Comparison of ENCODE assay signal across 17 mouse cellular contexts in the genomic region with DNA sequence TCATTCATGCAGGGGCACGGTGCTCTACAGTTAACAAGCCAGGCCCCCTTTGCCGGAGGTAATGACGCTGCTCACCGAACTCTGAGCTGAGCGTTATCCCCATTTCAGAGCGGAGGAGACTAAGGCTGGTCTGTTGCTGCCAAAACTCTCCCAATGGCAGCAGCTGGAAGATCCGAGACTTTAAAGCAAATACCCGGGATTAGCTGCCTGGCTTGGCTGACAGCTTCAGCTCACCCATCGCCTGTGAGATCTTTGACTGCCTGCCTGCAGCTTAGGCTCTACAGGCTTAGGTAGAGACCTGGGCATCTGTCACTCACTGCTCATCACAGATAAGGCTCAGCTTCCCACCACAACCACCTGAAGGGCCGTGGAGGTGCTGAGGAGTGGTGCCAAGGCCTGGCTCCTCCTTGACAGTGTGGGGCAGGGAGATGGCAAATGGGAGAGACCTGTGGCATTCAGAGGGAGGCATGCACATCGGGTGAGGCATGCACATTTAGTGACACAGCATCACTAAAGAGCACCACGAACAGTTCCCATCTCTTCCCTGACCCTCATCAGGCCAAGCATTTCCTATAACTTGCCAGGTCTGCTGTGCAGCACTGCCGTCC. TPM values are rescaled to one million over a fixed set of nuclear protein-coding genes. Genes with fewer than 3 reads are reported as not detected.
DNase-seq lines count a peak whose midpoint lies in the region; ATAC-seq and TF ChIP-seq lines count a peak whose summit lies in the region.
"Had no signal": no experiment of that assay in that cellular context is flagged by ENCODE, and none has a peak within 500 bp of the region (broad histone marks: within the 10 kb centered on the region; RNA-seq: fewer than 3 reads in every experiment).

No protein-coding gene starts in this region.

- WGBS in hindbrain, embryonic 15.5 days: 41% methylated on average over 13 of the region's 13 CpGs
- WGBS in midbrain, postnatal 0 days: 29% methylated on average over 13 of the region's 13 CpGs

- no peak overlapping the region for H3K4me2 ChIP-seq in hindbrain, embryonic 15.5 days
- H3K4me2 ChIP-seq in midbrain, postnatal 0 days (ENCODE audit: low read depth, low read length, poor library complexity, severe bottlenecking): no peak overlapping the region
- H3K4me2 ChIP-seq: liver, embryonic 11.5 days; lung, embryonic 15.5 days had no signal

- no peak for TF ChIP-seq CTCF in midbrain, postnatal 0 days (IDR thresholded peaks at IDR 0.05)

- peak overlapping the region; percentile 36 for H3K27ac ChIP-seq in hindbrain, embryonic 15.5 days (replicated peaks)
- H3K27ac ChIP-seq in midbrain, postnatal 0 days (ENCODE audit: low read depth, low read length): peak overlapping the region; percentile 32; the same call in 1 of the 2 replicates
- H3K27ac ChIP-seq: lung, embryonic 15.5 days had no signal

- H3K4me3 ChIP-seq in hindbrain, embryonic 15.5 days: no peak overlapping the region
- no peak overlapping the region for H3K4me3 ChIP-seq in midbrain, postnatal 0 days (ENCODE audit: low read depth, low read length)
- H3K4me3 ChIP-seq: lung, embryonic 15.5 days; megakaryocyte, embryonic 14.5 days had no signal

- H3K9ac ChIP-seq in hindbrain, embryonic 15.5 days: no peak overlapping the region
- peak overlapping the region; percentile 19; the same call in 1 of the 2 replicates for H3K9ac ChIP-seq in midbrain, postnatal 0 days (replicated peaks; ENCODE audit: low read length, poor library complexity, severe bottlenecking)
- H3K9ac ChIP-seq: lung, embryonic 15.5 days had no signal

- H3K9me3 ChIP-seq in hindbrain, embryonic 15.5 days: no peaks in the 10 kb centered on the region
- no peaks in the 10 kb centered on the region for H3K9me3 ChIP-seq in midbrain, postnatal 0 days (ENCODE audit: low read length)
- H3K9me3 ChIP-seq: lung, embryonic 15.5 days; megakaryocyte, embryonic 14.5 days had no signal

- peaks cover 41% of the 10 kb centered on the region for H3K4me1 ChIP-seq in hindbrain, embryonic 15.5 days (replicated peaks)
- H3K4me1 ChIP-seq in midbrain, postnatal 0 days (ENCODE audit: insufficient read depth, low read length): peaks cover 13% of the 10 kb centered on the region; the same call in 1 of the 2 replicates

- H3K27me3 ChIP-seq in hindbrain, embryonic 15.5 days: no peaks in the 10 kb centered on the region
- no peaks in the 10 kb centered on the region for H3K27me3 ChIP-seq in midbrain, postnatal 0 days (ENCODE audit: insufficient read depth, low read length)
- H3K27me3 ChIP-seq: lung, embryonic 15.5 days; megakaryocyte, embryonic 14.5 days; Patski had no signal

- ATAC-seq in hindbrain, embryonic 15.5 days (ENCODE audit: low FRiP score, low read depth): no peak
- ATAC-seq in midbrain, postnatal 0 days (ENCODE audit: low FRiP score): no peak
- ATAC-seq: Patski had no signal

- peaks cover 37% of the 10 kb centered on the region for H3K36me3 ChIP-seq in hindbrain, embryonic 15.5 days
- H3K36me3 ChIP-seq in midbrain, postnatal 0 days (ENCODE audit: insufficient read depth, low read length): peaks cover 43% of the 10 kb centered on the region

- DNase-seq in cerebellum, adult 11-12 months: peak; percentile 74
- DNase-seq in cerebellum, adult 8-10 months: no peak
- DNase-seq in retina, postnatal 1 day: peak; percentile 72
- DNase-seq in retina, embryonic 14.5 days (ENCODE audit: low spot score): no peak
- no peak for DNase-seq in midbrain, postnatal 0 days (ENCODE audit: low spot score)
- DNase-seq in kidney, adult 11 months: no peak
- DNase-seq in thymus, postnatal 4 days: no peak
- DNase-seq: heart, postnatal 4 days; kidney, adult 2 months; right cerebral cortex, adult 18-20 months had no signal

RNA-seq across cellular contexts. Expression of a gene that starts 15.4 kb away (rescaled TPM):
- polyA plus RNA-seq in hindbrain, embryonic 15.5 days (2015; fragmentation: Nextera tagmentation; extraction: Ambion mirVana): 94.3 and 101 TPM in 2 replicates
- total RNA-seq in midbrain, postnatal 0 days (2014; rRNA removed): 98.6 and 99.4 TPM in 2 replicates
- polyA plus RNA-seq in midbrain, postnatal 0 days (2015; fragmentation: Nextera tagmentation; extraction: Ambion mirVana): 77.2 and 80.2 TPM in 2 replicates

RNA-seq across cellular contexts. Expression of a gene that starts 23.3 kb away (rescaled TPM):
- polyA plus RNA-seq in hindbrain, embryonic 15.5 days (2015; fragmentation: Nextera tagmentation; extraction: Ambion mirVana): 69.2 and 72.5 TPM in 2 replicates
- total RNA-seq in midbrain, postnatal 0 days (2014; rRNA removed): 89.6 and 98.9 TPM in 2 replicates
- 68.7 and 69.3 TPM in 2 replicates for polyA plus RNA-seq in midbrain, postnatal 0 days (2015; fragmentation: Nextera tagmentation; extraction: Ambion mirVana)

RNA-seq across cellular contexts. Expression of a gene that starts 57.6 kb away (rescaled TPM):
- 5.8 and 8.3 TPM in 2 replicates for polyA plus RNA-seq in hindbrain, embryonic 15.5 days (2015; fragmentation: Nextera tagmentation; extraction: Ambion mirVana)
- total RNA-seq in midbrain, postnatal 0 days (2014; rRNA removed): 4.8 and 10.2 TPM in 2 replicates
- 3.8 and 4.3 TPM in 2 replicates for polyA plus RNA-seq in midbrain, postnatal 0 days (2015; fragmentation: Nextera tagmentation; extraction: Ambion mirVana)
- total RNA-seq: heart, adult 8-10 months; heart, postnatal 4 days had no signal
- polyA plus RNA-seq: kidney, adult 2 months; Patski; testis, adult 2 months had no signal

Comparison
In these comparisons a context has a peak if more than half of its experiments do, and no peak if none do; other contexts are left out.
1. DNase-seq: peak in cerebellum, adult 11-12 months (single experiment) and retina, postnatal 1 day (single experiment); none in cerebellum, adult 8-10 months (single experiment), retina, embryonic 14.5 days (single experiment), midbrain, postnatal 0 days (single experiment), kidney, adult 11 months (single experiment) and thymus, postnatal 4 days (single experiment).